Mouse (Mus musculus): ENCODE measurements around the gene Mfge8.
A peak's percentile ranks its signal among the peaks of the same experiment; 100 is the strongest.

Mfge8 gene

GRCm38 (mm10) chr7:79148711-79149266 lies at the start of gene Mfge8:
TSS of gene Mfge8 (minus strand) at chr7:79149060.
- DNase-seq (ENCODE audit: low read depth in 2 of 2, low spot score in 2 of 2) = peak; percentile 39 to 44

GRCm38 (mm10) chr7:79194560-79195413 lies 45.9 kb upstream of the Mfge8 start:
- DNase-seq (ENCODE audit: low read depth in 2 of 2, low spot score in 2 of 2) = no peak

- DNase-seq (ENCODE audit: low read depth in 2 of 2, low spot score in 2 of 2) = no peak
Observed at GRCm38 (mm10) chr7:79193936-79194335, 45.1 kb upstream of the Mfge8 start.

- DNase-seq (ENCODE audit: low read depth in 2 of 2, low spot score in 2 of 2) = no peak
Observed at GRCm38 (mm10) chr7:79191501-79191900, 42.6 kb upstream of the Mfge8 start.

- peak; percentile 20 to 38 for DNase-seq (ENCODE audit: low read depth in 2 of 2, low spot score in 2 of 2)
Observed at GRCm38 (mm10) chr7:79190592-79190991, 41.7 kb upstream of the Mfge8 start.

- no peak for DNase-seq (ENCODE audit: low read depth in 2 of 2, low spot score in 2 of 2)
Observed at GRCm38 (mm10) chr7:79189211-79189610, 40.4 kb upstream of the Mfge8 start.

- no peak for DNase-seq (ENCODE audit: low read depth in 2 of 2, low spot score in 2 of 2)
Observed at GRCm38 (mm10) chr7:79187591-79187990, 38.7 kb upstream of the Mfge8 start.

GRCm38 (mm10) chr7:79183417-79183816 lies 34.6 kb upstream of the Mfge8 start:
- no peak for DNase-seq (ENCODE audit: low read depth in 2 of 2, low spot score in 2 of 2)

GRCm38 (mm10) chr7:79173800-79174199 lies 24.9 kb upstream of the Mfge8 start:
- no peak for DNase-seq (ENCODE audit: low read depth in 2 of 2, low spot score in 2 of 2)

- DNase-seq (ENCODE audit: low read depth in 2 of 2, low spot score in 2 of 2) = no peak
Observed at GRCm38 (mm10) chr7:79171782-79172181, 22.9 kb upstream of the Mfge8 start.

- no peak for DNase-seq (ENCODE audit: low read depth in 2 of 2, low spot score in 2 of 2)
Observed at GRCm38 (mm10) chr7:79167006-79167562, 18.2 kb upstream of the Mfge8 start.

GRCm38 (mm10) chr7:79159406-79159805 lies 10.5 kb upstream of the Mfge8 start:
- DNase-seq (ENCODE audit: low read depth in 2 of 2, low spot score in 2 of 2) = no peak

GRCm38 (mm10) chr7:79149522-79149921 lies 662 bp upstream of the Mfge8 start:
- DNase-seq (ENCODE audit: low read depth in 2 of 2, low spot score in 2 of 2) = no peak

GRCm38 (mm10) chr7:79147931-79148653 lies 768 bp downstream of the Mfge8 start:
- DNase-seq (ENCODE audit: low read depth in 2 of 2, low spot score in 2 of 2) = no peak

GRCm38 (mm10) chr7:79147011-79147837 lies 1.6 kb downstream of the Mfge8 start:
- DNase-seq (ENCODE audit: low read depth in 2 of 2, low spot score in 2 of 2) = no peak

GRCm38 (mm10) chr7:79140897-79141296 lies 8.0 kb downstream of the Mfge8 start:
- peak; percentile 41 to 61 for DNase-seq (ENCODE audit: low read depth in 2 of 2, low spot score in 2 of 2)

GRCm38 (mm10) chr7:79139891-79140591 lies 8.8 kb downstream of the Mfge8 start:
- DNase-seq (ENCODE audit: low read depth in 2 of 2, low spot score in 2 of 2) = no peak

GRCm38 (mm10) chr7:79139328-79139824 lies 9.5 kb downstream of the Mfge8 start:
- DNase-seq (ENCODE audit: low read depth in 2 of 2, low spot score in 2 of 2) = no peak

GRCm38 (mm10) chr7:79133391-79133790 lies 15.5 kb downstream of the Mfge8 start:
- DNase-seq (ENCODE audit: low read depth in 2 of 2, low spot score in 2 of 2) = no peak

- DNase-seq (ENCODE audit: low read depth in 2 of 2, low spot score in 2 of 2) = no peak
Observed at GRCm38 (mm10) chr7:79130843-79131444, 17.9 kb downstream of the Mfge8 start, which contains the start of gene Hapln3. TSS of gene Hapln3 (minus strand) at chr7:79131018.

Measured in CD8-positive naive resting alpha-beta T cell, adult 2 months (primary cell).